Mouse (Mus musculus) CH12.LX (cell line): ENCODE data around the gene Actr1b. TPM values are rescaled to one million over a fixed set of nuclear protein-coding genes. Genes with fewer than 3 reads are reported as not detected.
A peak's percentile ranks its signal among the peaks of the same experiment; 100 is the strongest.

ENCODE experiments used
- DNase-seq: peaks from one replicate; pipeline ENCODE4 v3.0.0-alpha.2; 2013; ENCODE audit errors: extremely low read depth
- H3K27ac ChIP-seq: 2 replicates; pipeline ENCODE4 v1.5.1; 2012; ENCODE audit warnings: low read depth, mild to moderate bottlenecking, control low read depth, moderate library complexity; ENCODE audit not compliant: insufficient read depth
- H3K27me3 ChIP-seq: replicated peaks from 2 replicates; pipeline ENCODE3; 2012; ENCODE audit warnings: inconsistent platforms
- H3K36me3 ChIP-seq, 2 experiments: replicated peaks in 1 of 2; 2 replicates each; pipeline versions ENCODE3 to v1.6.1; 2012; ENCODE audit warnings: inconsistent platforms in 1 of 2, low read length in 1 of 2, mild to moderate bottlenecking in 1 of 2, mixed read lengths in 1 of 2, moderate library complexity in 1 of 2; ENCODE audit not compliant: control insufficient read depth in 1 of 2, insufficient read depth in 1 of 2
- H3K4me1 ChIP-seq, 2 experiments: 2 replicates each; pipeline ENCODE4 v1.6.1; 2012; ENCODE audit warnings: inconsistent platforms in 1 of 2, moderate library complexity in 1 of 2; ENCODE audit not compliant: insufficient read depth in 2 of 2, control insufficient read depth in 1 of 2
- H3K4me2 ChIP-seq: 2 replicates; pipeline ENCODE4 v1.6.1; 2012; ENCODE audit warnings: low read depth, mild to moderate bottlenecking, control low read depth; ENCODE audit not compliant: poor library complexity, insufficient read depth, severe bottlenecking
- H3K4me3 ChIP-seq, 3 experiments: fragments of 150-350 bp in 1 of 3; sonication (generic) in 1 of 3; replicated peaks in 1 of 3; 2 replicates each; pipeline versions ENCODE3 to v1.5.1; 2011 to 2012; ENCODE audit warnings: low read depth in 2 of 3, low read length in 2 of 3, mild to moderate bottlenecking in 2 of 3, moderate library complexity in 2 of 3, control low read depth in 1 of 3, improper control_type of control experiment in 1 of 3, inconsistent platforms in 1 of 3, mixed read lengths in 1 of 3; ENCODE audit not compliant: poor library complexity in 1 of 3
- H3K79me2 ChIP-seq: replicated peaks from 2 replicates; pipeline ENCODE4 v1.6.1; 2012; ENCODE audit warnings: mild to moderate bottlenecking, moderate library complexity; ENCODE audit not compliant: control insufficient read depth, poor library complexity, insufficient read depth, severe bottlenecking; ENCODE audit errors: extremely low read depth
- H3K9ac ChIP-seq: 2 replicates; pipeline ENCODE4 v1.6.1; 2012; ENCODE audit warnings: low read depth, mild to moderate bottlenecking, control low read depth, moderate library complexity; ENCODE audit not compliant: insufficient read depth
- H3K9me3 ChIP-seq: replicated peaks from 2 replicates; pipeline ENCODE3; 2012; ENCODE audit warnings: low read length, inconsistent platforms, mixed read lengths
- BHLHE40 ChIP-seq: IDR thresholded peaks from 2 replicates; pipeline ENCODE4 v1.6.1; 2011; ENCODE audit warnings: mild to moderate bottlenecking, low read depth, low read length, improper control_type of control experiment
- CHD1 ChIP-seq: IDR thresholded peaks from 2 replicates; pipeline ENCODE4 v1.6.1; 2012; ENCODE audit warnings: low read depth, low read length, improper control_type of control experiment, inconsistent platforms
- CHD2 ChIP-seq: IDR thresholded peaks from 2 replicates; pipeline ENCODE4 v1.6.1; 2011; ENCODE audit warnings: low read length, improper control_type of control experiment
- CTCF ChIP-seq, 2 experiments: IDR thresholded peaks in 1 of 2; conservative IDR thresholded peaks in 1 of 2; 2 replicates each; pipeline ENCODE4 v1.5.1; 2011 to 2012; ENCODE audit warnings: low read depth in 2 of 2, low read length in 2 of 2, improper control_type of control experiment in 1 of 2, inconsistent platforms in 1 of 2, mild to moderate bottlenecking in 1 of 2, moderate library complexity in 1 of 2
- E2F4 ChIP-seq: IDR thresholded peaks from 2 replicates; pipeline ENCODE4 v1.6.1; 2011; ENCODE audit warnings: low read depth, low read length, improper control_type of control experiment; ENCODE audit not compliant: insufficient replicate concordance
- ELF1 ChIP-seq: IDR thresholded peaks from 2 replicates; pipeline ENCODE4 v1.6.1; 2014; ENCODE audit warnings: low read depth, mild to moderate bottlenecking, inconsistent platforms, low read length, improper control_type of control experiment
- EP300 ChIP-seq: IDR thresholded peaks from 2 replicates; pipeline ENCODE4 v1.6.1; 2011; ENCODE audit warnings: low read length, improper control_type of control experiment
- ETS1 ChIP-seq: conservative IDR thresholded peaks from 2 replicates; pipeline ENCODE4 v1.6.1; 2012; ENCODE audit warnings: low read depth, mild to moderate bottlenecking, inconsistent platforms, low read length, improper control_type of control experiment, moderate library complexity
- GABPA ChIP-seq: IDR thresholded peaks from 2 replicates; pipeline ENCODE4 v1.6.1; 2012; ENCODE audit warnings: low read depth, low read length, improper control_type of control experiment, inconsistent platforms; ENCODE audit not compliant: insufficient replicate concordance
- HCFC1 ChIP-seq: IDR thresholded peaks from 2 replicates; pipeline ENCODE4 v1.6.1; 2012; ENCODE audit warnings: low read depth, mild to moderate bottlenecking, inconsistent platforms, low read length, improper control_type of control experiment
- IRF4 ChIP-seq: IDR thresholded peaks from 2 replicates; pipeline ENCODE4 v1.6.1; 2014; ENCODE audit warnings: low read depth, mild to moderate bottlenecking, inconsistent platforms, low read length, improper control_type of control experiment
- JUN ChIP-seq: IDR thresholded peaks from 2 replicates; pipeline ENCODE4 v1.6.1; 2011; ENCODE audit warnings: low read depth, mild to moderate bottlenecking, low read length, improper control_type of control experiment, moderate library complexity; ENCODE audit not compliant: insufficient read depth
- JUND ChIP-seq: conservative IDR thresholded peaks from 2 replicates; pipeline ENCODE4 v1.6.1; 2011; ENCODE audit warnings: low read depth, low read length, improper control_type of control experiment
- KAT2A ChIP-seq: IDR thresholded peaks from 2 replicates; pipeline ENCODE4 v1.6.1; 2012; ENCODE audit warnings: low read length, improper control_type of control experiment, inconsistent platforms; ENCODE audit not compliant: insufficient replicate concordance
- MAFK ChIP-seq: IDR thresholded peaks from 2 replicates; pipeline ENCODE4 v1.6.1; 2011; ENCODE audit warnings: low read length, improper control_type of control experiment; ENCODE audit not compliant: insufficient replicate concordance
- MAX ChIP-seq: IDR thresholded peaks from 2 replicates; pipeline ENCODE4 v1.6.1; 2011; ENCODE audit warnings: low read length, improper control_type of control experiment
- MAZ ChIP-seq: IDR thresholded peaks from 2 replicates; pipeline ENCODE4 v1.6.1; 2012; ENCODE audit warnings: low read depth, mild to moderate bottlenecking, inconsistent platforms, low read length, improper control_type of control experiment, moderate library complexity
- MEF2A ChIP-seq: IDR thresholded peaks from 2 replicates; pipeline ENCODE4 v1.6.1; 2014; ENCODE audit warnings: low read depth, mild to moderate bottlenecking, inconsistent platforms, low read length, improper control_type of control experiment, borderline replicate concordance
- MXI1 ChIP-seq: IDR thresholded peaks from 2 replicates; pipeline ENCODE4 v1.6.1; 2011; ENCODE audit warnings: mild to moderate bottlenecking, low read depth, low read length, improper control_type of control experiment
- MYC ChIP-seq: IDR thresholded peaks from 2 replicates; pipeline ENCODE4 v1.6.1; 2011; ENCODE audit warnings: low read depth, mild to moderate bottlenecking, improper control_type of control experiment, low read length
- NELFE ChIP-seq: IDR thresholded peaks from 2 replicates; pipeline ENCODE4 v1.6.1; 2011; ENCODE audit warnings: low read depth, low read length, improper control_type of control experiment
- NRF1 ChIP-seq: IDR thresholded peaks from 2 replicates; pipeline ENCODE4 v1.6.1; 2014; ENCODE audit warnings: low read depth, mild to moderate bottlenecking, inconsistent platforms, low read length, improper control_type of control experiment, moderate library complexity
- PAX5 ChIP-seq: IDR thresholded peaks from 2 replicates; pipeline ENCODE4 v1.6.1; 2012; ENCODE audit warnings: low read length, inconsistent platforms, mixed read lengths
- POLR2A ChIP-seq: IDR thresholded peaks from 2 replicates; pipeline ENCODE4 v1.6.1; 2011; ENCODE audit warnings: low read depth, mild to moderate bottlenecking, improper control_type of control experiment, low read length
- POLR2AphosphoS2 ChIP-seq: IDR thresholded peaks from 2 replicates; pipeline ENCODE4 v1.6.1; 2011; ENCODE audit warnings: low read depth, low read length, improper control_type of control experiment
- RAD21 ChIP-seq: IDR thresholded peaks from 2 replicates; pipeline ENCODE4 v1.6.1; 2011; ENCODE audit warnings: low read depth, mild to moderate bottlenecking, low read length, improper control_type of control experiment, moderate library complexity
- RCOR1 ChIP-seq: conservative IDR thresholded peaks from 2 replicates; pipeline ENCODE4 v1.6.1; 2012; ENCODE audit warnings: low read depth, mild to moderate bottlenecking, inconsistent platforms, low read length, improper control_type of control experiment
- SIN3A ChIP-seq: IDR thresholded peaks from 2 replicates; pipeline ENCODE4 v1.6.1; 2012; ENCODE audit warnings: low read length, improper control_type of control experiment, inconsistent platforms
- SMC3 ChIP-seq: IDR thresholded peaks from 2 replicates; pipeline ENCODE4 v1.6.1; 2011; ENCODE audit warnings: low read depth, low read length, improper control_type of control experiment
- TBP ChIP-seq: conservative IDR thresholded peaks from 2 replicates; pipeline ENCODE4 v1.6.1; 2011; ENCODE audit warnings: low read depth, low read length, improper control_type of control experiment
- TCF12 ChIP-seq: IDR thresholded peaks from 2 replicates; pipeline ENCODE4 v1.6.1; 2014; ENCODE audit warnings: low read depth, mild to moderate bottlenecking, inconsistent platforms, low read length, improper control_type of control experiment
- UBTF ChIP-seq: IDR thresholded peaks from 2 replicates; pipeline ENCODE4 v1.6.1; 2012; ENCODE audit warnings: low read depth, mild to moderate bottlenecking, inconsistent platforms, low read length, improper control_type of control experiment, moderate library complexity
- USF1 ChIP-seq: IDR thresholded peaks from 2 replicates; pipeline ENCODE4 v1.6.1; 2014; ENCODE audit warnings: low read depth, mild to moderate bottlenecking, inconsistent platforms, low read length, improper control_type of control experiment
- USF2 ChIP-seq: conservative IDR thresholded peaks from 2 replicates; pipeline ENCODE4 v1.6.1; 2011; ENCODE audit warnings: low read depth, low read length, improper control_type of control experiment
- ZC3H11A ChIP-seq: IDR thresholded peaks from 2 replicates; pipeline ENCODE4 v1.6.1; 2012; ENCODE audit warnings: low read depth, mild to moderate bottlenecking, inconsistent platforms, low read length, improper control_type of control experiment
- ZKSCAN1 ChIP-seq: IDR thresholded peaks from 2 replicates; pipeline ENCODE4 v1.6.1; 2012; ENCODE audit warnings: low read depth, inconsistent platforms, low read length, improper control_type of control experiment, borderline replicate concordance
- ZMIZ1 ChIP-seq: IDR thresholded peaks from 2 replicates; pipeline ENCODE4 v1.6.1; 2012; ENCODE audit warnings: low read depth, mild to moderate bottlenecking, inconsistent platforms, low read length, improper control_type of control experiment
- ZNF384 ChIP-seq: IDR thresholded peaks from 2 replicates; pipeline ENCODE4 v1.6.1; 2012; ENCODE audit warnings: low read depth, low read length, improper control_type of control experiment, inconsistent platforms
- dilution Hi-C: fragments of 300-500 bp; cut with MboI; formaldehyde crosslinking; loops from 2 replicates; pipeline ENCODE4 v1.14.3; 2020; ENCODE audit warnings: low sequenced_read_pairs; ENCODE audit not compliant: extremely low pct_unique_long_range_greater_than_20kb, extremely low pct_ligation_motif_present
- in situ Hi-C: fragments of 300-500 bp; cut with MboI; formaldehyde crosslinking; loops from 3 replicates; pipeline ENCODE4 v1.14.3; 2019; ENCODE audit warnings: low sequenced_read_pairs, low pct_ligation_motif_present, low pct_unique_long_range_greater_than_20kb, mixed read lengths
- polyA plus RNA-seq: library from polyadenylated mRNA; unstranded; fragments of >175 nt; gene quantifications from 2 replicates; pipeline ENCODE4 v1.2.1, GENCODE M21; 2012; ENCODE audit warnings: low read depth; ENCODE audit not compliant: insufficient read length
- total RNA-seq, 2 experiments: library from RNA; depleted of rRNA; stranded (reverse); fragments of 300-350 nt in 1 of 2; fragments of >200 nt in 1 of 2; gene quantifications; 2 replicates each; pipeline ENCODE4 v1.2.3; 2012 to 2014

Gene Actr1b
- total and polyA plus RNA-seq, 3 experiments: 61.0 to 71.2 (median 66.2) TPM

GRCm38 (mm10) chr1:36691271-36692155 lies 22.7 kb downstream of the Actr1b start, which contains the start of gene Cox5b:
Gene Cox5b (plus strand): TSS chr1:36691449.
- no peak for TF ChIP-seq CHD1
- peak; percentile 78 for TF ChIP-seq POLR2A
- TF ChIP-seq MAZ: no peak
- TF ChIP-seq BHLHE40: no peak
- TF ChIP-seq GABPA: no peak; the same call in 1 of the 2 replicates
- no peak for TF ChIP-seq MYC
- peak; percentile 63; the same call in 1 of the 2 replicates for TF ChIP-seq MEF2A
- no peak for TF ChIP-seq JUND
- TF ChIP-seq IRF4: no peak
- TF ChIP-seq ELF1: peak; percentile 97
- no peak for TF ChIP-seq UBTF
- TF ChIP-seq SIN3A: peak; percentile 83; the same call in 1 of the 2 replicates
- TF ChIP-seq RCOR1: no peak
- peak; percentile 33; the same call in 1 of the 2 replicates for TF ChIP-seq MAX
- TF ChIP-seq POLR2AphosphoS2: 0 out of 2 replicates have a peak, but pooled peaks have one; percentile 63
- no peak for TF ChIP-seq MAFK
- peak; percentile 84 for TF ChIP-seq ZMIZ1
- TF ChIP-seq TCF12: peak; percentile 62
- peak; percentile 66 for TF ChIP-seq MXI1
- no peak for TF ChIP-seq ZC3H11A
- no peak for TF ChIP-seq USF2
- peak; percentile 85 for TF ChIP-seq HCFC1
- peak; percentile 43; the same call in 1 of the 2 replicates for TF ChIP-seq E2F4
- TF ChIP-seq ZNF384: no peak
- TF ChIP-seq SMC3: no peak
- peak; percentile 86 for TF ChIP-seq NELFE
- TF ChIP-seq USF1: no peak
- TF ChIP-seq PAX5: no peak
- no peak for TF ChIP-seq CHD2
- TF ChIP-seq JUN: no peak
- TF ChIP-seq ETS1: no peak
- TF ChIP-seq TBP: 0 out of 2 replicates have a peak, but pooled peaks have one; percentile 46
- no peak for TF ChIP-seq CTCF (conservative IDR thresholded peaks at IDR 0.05 in 1 of 2, IDR thresholded peaks at IDR 0.05 in 1 of 2; ENCODE audit: low read depth in 2 of 2, low read length in 2 of 2)
- no peak for TF ChIP-seq ZKSCAN1
- TF ChIP-seq RAD21: no peak
- TF ChIP-seq EP300: no peak
- TF ChIP-seq KAT2A: peak; percentile 63; the same call in 1 of the 2 replicates
- peak; percentile 94 for TF ChIP-seq NRF1
- peaks cover 0 to 19% of the 10 kb centered on the region in 2 experiments; a peak in 2 of 4 replicates for H3K4me1 ChIP-seq
- in situ Hi-C loops (no loop called here), dilution Hi-C loops (no loop called here)
- H3K9ac ChIP-seq: peak within 1 kb of the TSS; percentile 90
- peaks cover 14 to 33% of the 10 kb centered on the region in 2 experiments for H3K36me3 ChIP-seq
- no peaks in the 10 kb centered on the region for H3K27me3 ChIP-seq
- peak within 1 kb of the TSS; percentile 93 for H3K4me2 ChIP-seq
- H3K79me2 ChIP-seq: peaks cover 12% of the 10 kb centered on the region
- H3K4me3 ChIP-seq: peak within 1 kb of the TSS; percentile 70 to 97 (median 91)
- H3K9me3 ChIP-seq: no peaks in the 10 kb centered on the region
- peak within 1 kb of the TSS; percentile 10; the same call in 1 of the 2 replicates for H3K27ac ChIP-seq
- DNase-seq: peak; percentile 99
